Mouse (Mus musculus): ENCODE measurements around the gene Olfr420. TPM values are rescaled to one million over a fixed set of nuclear protein-coding genes. Genes with fewer than 3 reads are reported as not detected.

Olfr420 gene
- polyA plus RNA-seq, 1 experiment from 2014 or later: not detected

GRCm38 (mm10) chr1:174170706-174171501 is 15.5 kb downstream of the Olfr420 start:
- CTCF ChIA-PET: no interaction called here
- POLR2A ChIA-PET: no interaction called here
- DNase-seq (ENCODE audit: low read depth, low spot score) (no peak), ATAC-seq (no peak)
- no peaks in the 10 kb centered on the region for H3K27me3 ChIP-seq
- in situ Hi-C loops (cut with MboI; ENCODE audit: low pct_unique_long_range_greater_than_20kb): no loop called here
- no peak for TF ChIP-seq CTCF (IDR thresholded peaks at IDR 0.05)

GRCm38 (mm10) chr1:174171537-174171936 is 16.1 kb downstream of the Olfr420 start:
- in situ Hi-C loops (cut with MboI; ENCODE audit: low pct_unique_long_range_greater_than_20kb): no loop called here
- CTCF ChIA-PET: no interaction called here
- ATAC-seq (no peak), DNase-seq (ENCODE audit: low read depth, low spot score) (no peak)
- POLR2A ChIA-PET: no interaction called here
- TF ChIP-seq CTCF (IDR thresholded peaks at IDR 0.05): no peak
- no peaks in the 10 kb centered on the region for H3K27me3 ChIP-seq

GRCm38 (mm10) chr1:174172605-174173004 is 17.2 kb downstream of the Olfr420 start, which contains the start of gene Spta1:
Gene Spta1, plus strand, starts transcription at chr1:174172776.
- in situ Hi-C loops (cut with MboI; ENCODE audit: low pct_unique_long_range_greater_than_20kb): no loop called here
- TF ChIP-seq CTCF (IDR thresholded peaks at IDR 0.05): no peak
- ChIA-PET CTCF (no interaction called here), POLR2A (no interaction called here)
- DNase-seq (ENCODE audit: low read depth, low spot score) (no peak), ATAC-seq (no peak)
- H3K27me3 ChIP-seq: no peaks in the 10 kb centered on the region

- in situ Hi-C loops (cut with MboI; ENCODE audit: low pct_unique_long_range_greater_than_20kb): no loop called here
- no peak for TF ChIP-seq CTCF (IDR thresholded peaks at IDR 0.05)
- ChIA-PET CTCF (no interaction called here), POLR2A (no interaction called here)
- DNase-seq (ENCODE audit: low read depth, low spot score) (no peak), ATAC-seq (no peak)
- no peaks in the 10 kb centered on the region for H3K27me3 ChIP-seq
Measured at GRCm38 (mm10) chr1:174204699-174205098, 49.3 kb downstream of the Olfr420 start.

Other genes with a start within 250 kb of the Olfr420 start
- 2.7 TPM for gene Ifi211, start 242.6 kb upstream of the Olfr420 start, polyA plus RNA-seq (2021)
- gene Mndal, start 213.1 kb upstream of the Olfr420 start, polyA plus RNA-seq (2021): 0.85 TPM
- gene Ifi203, start 213.0 kb upstream of the Olfr420 start, polyA plus RNA-seq (2021): 0.77 TPM
- gene Ifi202b, start 172.9 kb upstream of the Olfr420 start, polyA plus RNA-seq (2021): 8.1 TPM
- gene Ifi205, start 123.8 kb upstream of the Olfr420 start, polyA plus RNA-seq (2021): 0.05 TPM
- not detected for gene Olfr433, start 114.9 kb upstream of the Olfr420 start, polyA plus RNA-seq (2021)
- gene Olfr432, start 106.4 kb upstream of the Olfr420 start, polyA plus RNA-seq (2021): not detected
- gene Olfr430, start 89.0 kb upstream of the Olfr420 start, polyA plus RNA-seq (2021): not detected
- not detected for gene Olfr429, start 71.3 kb upstream of the Olfr420 start, polyA plus RNA-seq (2021)
- gene Olfr427, start 58.7 kb upstream of the Olfr420 start, polyA plus RNA-seq (2021): not detected
- gene Olfr231, start 34.5 kb upstream of the Olfr420 start, polyA plus RNA-seq (2021): not detected
- not detected for gene Olfr424, start 24.1 kb upstream of the Olfr420 start, polyA plus RNA-seq (2021)
- not detected for gene Spta1, start 17.1 kb downstream of the Olfr420 start, polyA plus RNA-seq (2021)
- gene Olfr419, start 96.4 kb downstream of the Olfr420 start, polyA plus RNA-seq (2021): not detected
- not detected for gene Mptx1, start 174.9 kb downstream of the Olfr420 start, polyA plus RNA-seq (2021)
- not detected for gene Olfr417, start 209.5 kb downstream of the Olfr420 start, polyA plus RNA-seq (2021)
- not detected for gene Olfr248, start 235.4 kb downstream of the Olfr420 start, polyA plus RNA-seq (2021)

Measured in Patski (cell line).